Mouse (Mus musculus): Measurements from ENCODE around the gene Lsm4.

DNA sequence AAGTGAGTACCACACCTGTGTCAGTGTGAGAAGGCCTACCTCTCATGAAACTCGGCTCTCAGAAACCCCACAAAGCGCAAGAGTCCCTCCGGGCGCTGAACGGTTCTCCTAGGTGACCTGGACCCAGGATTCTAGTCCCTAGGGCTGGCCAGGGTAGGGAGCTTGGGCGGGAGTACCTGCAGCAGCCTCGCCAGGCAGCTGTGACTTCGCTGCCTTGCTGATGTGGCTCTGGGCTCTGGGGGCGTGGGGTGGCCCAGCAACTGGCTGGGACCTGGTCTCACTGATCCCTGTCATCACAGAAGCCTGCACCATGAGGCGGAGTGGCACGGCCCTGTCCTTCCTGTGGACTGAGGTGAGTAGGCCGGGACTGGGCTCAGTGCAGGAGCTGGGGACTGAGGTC, 51.2 kb downstream of the Lsm4 start:
- no peak for TF ChIP-seq CTCF (IDR thresholded peaks at IDR 0.05; ENCODE audit: borderline replicate concordance, insufficient read depth, low read length)
- no peak for TF ChIP-seq POLR2A (IDR thresholded peaks at IDR 0.05; ENCODE audit: low read depth, low read length)

Measured in embryonic fibroblast, embryonic 13.5 days (primary cell).